ENCODE assay signal across 9 mouse cellular contexts in genomic region chrX:166167307-166167706, GRCm38 (mm10). TPM values are rescaled to one million over a fixed set of nuclear protein-coding genes. Genes with fewer than 3 reads are reported as not detected.
A peak's percentile ranks its signal among the peaks of the same experiment; 100 is the strongest.
DNase-seq lines count a peak whose midpoint lies in the region; ATAC-seq and TF ChIP-seq lines count a peak whose summit lies in the region.
"Had no signal": no experiment of that assay in that cellular context is flagged by ENCODE, and none has a peak within 500 bp of the region (broad histone marks: within the 10 kb centered on the region; RNA-seq: fewer than 3 reads in every experiment).

No protein-coding gene starts in this region.

- H3K9ac ChIP-seq in heart, postnatal 0 days (replicated peaks; ENCODE audit: low read depth, low read length), result no peak overlapping the region
- no peak overlapping the region for H3K9ac ChIP-seq in midbrain, postnatal 0 days (replicated peaks; ENCODE audit: low read length, poor library complexity, severe bottlenecking)
- H3K9ac ChIP-seq in midbrain, embryonic 16.5 days (ENCODE audit: low read depth, low read length), result no peak overlapping the region
- no peak overlapping the region for H3K9ac ChIP-seq in lung, embryonic 14.5 days
- H3K9ac ChIP-seq: hindbrain, embryonic 15.5 days had no signal

- WGBS in heart, postnatal 0 days, result 8% methylated on average over 4 of the region's 4 CpGs
- WGBS in midbrain, postnatal 0 days, result 12% methylated on average over 4 of the region's 4 CpGs
- WGBS in midbrain, embryonic 16.5 days, result 15% methylated on average over 4 of the region's 4 CpGs
- WGBS in lung, embryonic 14.5 days, result 8% methylated on average over 4 of the region's 4 CpGs

- no peak overlapping the region for H3K4me3 ChIP-seq in heart, postnatal 0 days (ENCODE audit: low read depth, low read length)
- H3K4me3 ChIP-seq in midbrain, postnatal 0 days (ENCODE audit: low read depth, low read length), result no peak overlapping the region
- H3K4me3 ChIP-seq in midbrain, embryonic 16.5 days (ENCODE audit: low read depth, low read length), result no peak overlapping the region
- H3K4me3 ChIP-seq in lung, embryonic 14.5 days (ENCODE audit: low read depth, low read length), result no peak overlapping the region
- H3K4me3 ChIP-seq: hindbrain, embryonic 15.5 days had no signal

- no peak overlapping the region for H3K27ac ChIP-seq in heart, postnatal 0 days (ENCODE audit: low read depth)
- H3K27ac ChIP-seq in midbrain, postnatal 0 days (ENCODE audit: low read depth, low read length), result no peak overlapping the region
- H3K27ac ChIP-seq in midbrain, embryonic 16.5 days (ENCODE audit: low read length), result no peak overlapping the region
- no peak overlapping the region for H3K27ac ChIP-seq in lung, embryonic 14.5 days (ENCODE audit: low read depth)
- H3K27ac ChIP-seq: hindbrain, embryonic 15.5 days had no signal

- no peaks in the 10 kb centered on the region for H3K27me3 ChIP-seq in heart, postnatal 0 days (ENCODE audit: control insufficient read depth, insufficient read depth, low read length)
- H3K27me3 ChIP-seq in midbrain, postnatal 0 days (ENCODE audit: insufficient read depth, low read length), result no peaks in the 10 kb centered on the region
- H3K27me3 ChIP-seq in midbrain, embryonic 16.5 days (ENCODE audit: control insufficient read depth, insufficient read depth, low read depth, low read length), result no peaks in the 10 kb centered on the region
- H3K27me3 ChIP-seq in lung, embryonic 14.5 days (ENCODE audit: insufficient read depth, low read length), result no peaks in the 10 kb centered on the region
- H3K27me3 ChIP-seq: hindbrain, embryonic 15.5 days had no signal

- no peaks in the 10 kb centered on the region for H3K4me1 ChIP-seq in heart, postnatal 0 days (ENCODE audit: control insufficient read depth, insufficient read depth)
- H3K4me1 ChIP-seq in midbrain, postnatal 0 days (ENCODE audit: insufficient read depth, low read length), result no peaks in the 10 kb centered on the region
- H3K4me1 ChIP-seq in midbrain, embryonic 16.5 days (ENCODE audit: control insufficient read depth, insufficient read depth, low read length), result peaks cover 3% of the 10 kb centered on the region; the same call in 1 of the 2 replicates
- no peaks in the 10 kb centered on the region for H3K4me1 ChIP-seq in lung, embryonic 14.5 days (ENCODE audit: insufficient read depth)

- H3K36me3 ChIP-seq in heart, postnatal 0 days (replicated peaks; ENCODE audit: control insufficient read depth, insufficient read depth, low read length), result no peaks in the 10 kb centered on the region
- H3K36me3 ChIP-seq in midbrain, postnatal 0 days (ENCODE audit: insufficient read depth, low read length), result no peaks in the 10 kb centered on the region
- H3K36me3 ChIP-seq in midbrain, embryonic 16.5 days (ENCODE audit: control insufficient read depth, insufficient read depth, low read length), result no peaks in the 10 kb centered on the region
- no peaks in the 10 kb centered on the region for H3K36me3 ChIP-seq in lung, embryonic 14.5 days (ENCODE audit: insufficient read depth)
- H3K36me3 ChIP-seq: hindbrain, embryonic 15.5 days had no signal

- ATAC-seq in heart, postnatal 0 days (ENCODE audit: insufficient read depth, low read depth), result no peak
- ATAC-seq in midbrain, postnatal 0 days (ENCODE audit: low FRiP score), result no peak
- no peak for ATAC-seq in midbrain, embryonic 16.5 days
- no peak for ATAC-seq in lung, embryonic 14.5 days (ENCODE audit: insufficient read depth)
- no peak for ATAC-seq in inflammation-experienced regulatory T-cells, adult 6 months

- no peaks in the 10 kb centered on the region for H3K9me3 ChIP-seq in heart, postnatal 0 days (replicated peaks; ENCODE audit: control insufficient read depth, low read length)
- H3K9me3 ChIP-seq in midbrain, postnatal 0 days (ENCODE audit: low read length), result no peaks in the 10 kb centered on the region
- H3K9me3 ChIP-seq in midbrain, embryonic 16.5 days (replicated peaks; ENCODE audit: control insufficient read depth, low read length, poor library complexity, severe bottlenecking), result no peaks in the 10 kb centered on the region
- H3K9me3 ChIP-seq in lung, embryonic 14.5 days (ENCODE audit: low read depth, low read length), result no peaks in the 10 kb centered on the region
- H3K9me3 ChIP-seq: hindbrain, embryonic 15.5 days had no signal

- H3K4me2 ChIP-seq in heart, postnatal 0 days (ENCODE audit: low read depth, low read length), result no peak overlapping the region
- H3K4me2 ChIP-seq in midbrain, postnatal 0 days (ENCODE audit: low read depth, low read length, poor library complexity, severe bottlenecking), result no peak overlapping the region
- no peak overlapping the region for H3K4me2 ChIP-seq in midbrain, embryonic 16.5 days (ENCODE audit: low read length)
- H3K4me2 ChIP-seq in lung, embryonic 14.5 days, result no peak overlapping the region
- H3K4me2 ChIP-seq: hindbrain, embryonic 15.5 days had no signal

- no peak for TF ChIP-seq EP300 in heart, postnatal 0 days (IDR thresholded peaks at IDR 0.05; ENCODE audit: low read depth)

- TF ChIP-seq POLR2A in brain, embryonic 14.5 days (IDR thresholded peaks at IDR 0.05; ENCODE audit: borderline replicate concordance, extremely low read depth, insufficient read depth, insufficient read length, poor library complexity, severe bottlenecking), result no peak

- peak; percentile 43 for TF ChIP-seq CTCF in heart, postnatal 0 days (IDR thresholded peaks at IDR 0.05; ENCODE audit: low read depth)
- TF ChIP-seq CTCF in midbrain, postnatal 0 days (IDR thresholded peaks at IDR 0.05), result peak; percentile 74
- TF ChIP-seq CTCF in brain, embryonic 14.5 days (IDR thresholded peaks at IDR 0.05; ENCODE audit: borderline replicate concordance, extremely low read depth, insufficient read depth, insufficient read length), result peak; percentile 16; the same call in 1 of the 2 replicates
- peak; percentile 69 for TF ChIP-seq CTCF in lung, embryonic 14.5 days (IDR thresholded peaks at IDR 0.05; ENCODE audit: low read depth)

- DNase-seq in heart, postnatal 0 days (ENCODE audit: low spot score), result peak; percentile 15
- no peak for DNase-seq in heart, adult 11 months
- peak; percentile 59 for DNase-seq in midbrain, postnatal 0 days (ENCODE audit: low spot score)
- peak; percentile 74 for DNase-seq in brain, embryonic 14.5 days (ENCODE audit: low read depth)
- peak; percentile 83 for DNase-seq in lung, embryonic 14.5 days
- no peak for DNase-seq in frontal cortex, postnatal 14 days (ENCODE audit: low spot score in 2 of 2)

RNA-seq across cellular contexts. Expression of gene Gemin8, which starts 2.9 kb away (rescaled TPM):
- 3.5 and 5.6 TPM in 2 replicates for total RNA-seq in heart, postnatal 0 days (2014; rRNA removed; ENCODE audit: low replicate concordance)
- 3.2 and 3.8 TPM in 2 replicates for polyA plus RNA-seq in heart, postnatal 0 days (2015; fragmentation: Nextera tagmentation; extraction: Ambion mirVana)
- total RNA-seq in midbrain, postnatal 0 days (2014; rRNA removed), result 7.6 TPM in 2 replicates
- 6.2 and 6.5 TPM in 2 replicates for polyA plus RNA-seq in midbrain, postnatal 0 days (2015; fragmentation: Nextera tagmentation; extraction: Ambion mirVana)
- polyA plus RNA-seq in midbrain, embryonic 16.5 days (2015; fragmentation: Nextera tagmentation; extraction: Ambion mirVana), result 7.2 and 7.7 TPM in 2 replicates
- polyA plus RNA-seq in brain, embryonic 14.5 days (2012; rRNA removed), result 12.3 and 16.0 TPM in 2 replicates
- polyA plus RNA-seq in lung, embryonic 14.5 days (2014; fragmentation: Nextera tagmentation; extraction: Ambion mirVana), result 21.6 and 23.3 TPM in 2 replicates
- polyA plus RNA-seq in inflammation-experienced regulatory T-cells, adult 6 months (2017; shearing (Covaris generic)), result 10 to 100 TPM; 15.7 to 40.9 (median 25.3) TPM

Comparison
In these comparisons a context has a peak if more than half of its experiments do, and no peak if none do; other contexts are left out.
1. DNase-seq: peak in heart, postnatal 0 days (single experiment), midbrain, postnatal 0 days (single experiment), brain, embryonic 14.5 days (single experiment) and lung, embryonic 14.5 days (single experiment); none in heart, adult 11 months (single experiment) and frontal cortex, postnatal 14 days (0 of 2).
2. CTCF ChIP-seq: peak in every context shown above with its lines; median percentile 74 in midbrain, postnatal 0 days; 69 in lung, embryonic 14.5 days; 43 in heart, postnatal 0 days; 16 in brain, embryonic 14.5 days.